Mouse (Mus musculus) liver, adult (tissue): Measurements from ENCODE around the gene Gm9918.

Experiments
- GATA4 ChIP-seq: IDR thresholded peaks from 2 replicates; pipeline ENCODE4 v1.6.1; 2014; ENCODE audit warnings: mild to moderate bottlenecking, low read length; ENCODE audit not compliant: insufficient replicate concordance

Gm9918 gene

DNA sequence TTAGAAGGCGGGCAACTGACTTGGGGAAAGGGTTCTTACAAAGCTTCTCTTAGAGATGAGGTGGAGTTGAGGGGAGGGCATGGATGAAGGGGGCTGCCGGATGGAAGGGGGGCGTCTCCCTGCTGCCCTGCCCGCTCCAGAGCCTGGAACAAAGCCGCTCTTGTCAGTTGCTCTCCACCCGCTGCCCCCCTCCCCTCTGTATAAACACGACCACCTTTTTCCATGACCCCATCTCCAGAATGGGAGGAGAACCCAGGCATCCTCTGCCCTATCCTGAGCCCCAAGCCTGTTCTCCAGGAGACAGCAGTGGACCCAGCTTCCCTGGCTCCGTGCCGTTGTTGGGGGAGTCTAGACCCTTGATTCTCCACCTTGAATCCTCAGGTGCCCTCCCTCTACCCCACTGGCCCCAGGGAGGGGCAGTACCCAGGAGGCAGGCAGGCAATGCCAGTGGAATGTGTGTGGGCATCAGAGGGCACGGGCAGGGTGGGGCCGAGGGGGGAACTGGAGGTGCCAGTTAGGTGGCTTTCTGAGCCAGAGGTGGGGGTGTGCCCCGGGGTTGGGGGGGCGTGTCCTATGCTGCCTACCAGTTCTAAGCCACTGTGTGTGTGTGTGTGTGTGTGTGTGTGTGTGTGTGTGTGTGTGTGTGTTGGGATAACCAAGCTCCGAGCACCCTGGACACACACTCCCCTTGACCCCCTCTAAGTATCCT lies 14.7 kb upstream of the Gm9918 start:
- no peak for TF ChIP-seq GATA4

DNA sequence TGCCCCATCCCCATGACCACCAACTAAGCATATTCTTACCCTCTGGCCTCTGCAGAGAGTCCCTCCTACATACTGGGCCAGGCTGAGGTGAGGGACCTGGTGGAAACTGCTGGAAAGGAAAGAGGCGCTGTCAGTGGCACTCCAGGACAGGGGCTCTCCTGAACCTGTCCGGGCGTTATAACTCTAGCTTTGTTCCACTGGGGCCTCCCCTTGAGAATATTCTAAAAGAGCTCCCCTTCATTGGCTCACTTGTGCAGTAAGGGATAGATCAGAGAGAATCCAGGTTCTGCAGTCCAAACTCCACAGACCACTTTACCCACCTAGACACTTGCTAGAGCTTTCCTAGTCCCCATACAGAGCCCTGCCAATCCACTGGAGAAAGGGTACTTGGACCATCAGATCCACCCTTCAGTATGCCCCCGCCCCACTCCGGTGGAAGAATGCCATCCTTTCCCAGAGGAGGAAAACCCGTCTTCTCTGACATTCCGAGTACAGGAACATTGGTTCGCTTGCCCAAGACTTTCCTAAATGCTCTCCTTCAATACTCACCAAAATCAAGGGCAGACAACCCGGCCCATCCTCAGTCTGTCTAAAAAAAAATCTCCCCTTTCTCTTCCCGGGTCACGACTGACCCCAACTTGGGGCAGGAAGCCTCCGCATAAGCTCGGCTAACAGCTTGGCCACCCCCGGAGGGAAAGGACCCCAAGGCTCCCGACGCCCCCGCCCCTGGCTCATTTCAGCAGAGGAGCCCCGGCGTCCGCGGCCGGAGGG lies 13.7 kb upstream of the Gm9918 start:
- no peak for TF ChIP-seq GATA4

DNA sequence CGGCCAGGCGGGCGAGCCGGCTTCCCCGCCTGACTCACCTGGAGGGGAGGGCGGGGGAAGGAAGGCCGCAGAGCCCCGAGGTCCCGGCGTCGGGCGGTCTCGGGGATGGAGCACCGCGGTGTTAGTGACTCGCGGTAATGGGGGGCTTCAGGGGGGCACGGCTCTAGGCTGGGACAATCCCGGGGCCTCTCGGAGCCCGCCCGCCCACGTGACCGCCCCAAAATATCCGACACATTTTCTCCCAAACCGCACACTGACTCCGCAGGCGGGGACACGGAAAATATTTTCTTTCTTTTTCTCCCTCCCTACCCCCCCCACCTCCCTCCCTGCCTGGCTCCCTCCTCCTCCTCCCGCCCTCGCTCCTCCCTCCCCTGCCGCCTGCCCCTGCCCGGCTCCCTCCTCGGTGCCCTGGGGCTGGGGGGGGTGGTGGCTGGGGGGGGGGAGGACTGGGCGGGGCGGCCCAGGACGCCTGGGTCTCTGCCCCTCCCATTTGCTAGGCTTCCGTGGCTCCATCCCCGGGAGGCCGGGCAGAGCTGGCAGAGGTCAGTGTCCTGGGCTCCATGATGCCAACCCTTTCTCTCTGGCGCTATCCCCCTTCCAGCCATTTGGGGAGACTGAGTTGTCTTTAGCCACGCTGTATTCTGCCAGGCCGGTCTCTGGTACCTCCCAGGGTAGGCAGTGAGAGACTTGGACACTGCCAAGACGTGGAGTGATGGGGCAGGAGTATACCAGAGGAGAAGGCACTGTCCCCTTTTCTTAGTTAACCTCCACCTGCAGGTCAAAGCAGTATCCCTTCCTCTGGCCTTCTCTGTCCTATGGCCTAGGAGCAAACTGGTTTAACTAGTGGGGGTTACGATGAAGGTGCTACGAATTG lies 12.9 kb upstream of the Gm9918 start, which contains the start of gene Rarg:
TSS of gene Rarg (minus strand) at position 316 of the 874 bp plus-strand sequence.
- TF ChIP-seq GATA4: no peak

DNA sequence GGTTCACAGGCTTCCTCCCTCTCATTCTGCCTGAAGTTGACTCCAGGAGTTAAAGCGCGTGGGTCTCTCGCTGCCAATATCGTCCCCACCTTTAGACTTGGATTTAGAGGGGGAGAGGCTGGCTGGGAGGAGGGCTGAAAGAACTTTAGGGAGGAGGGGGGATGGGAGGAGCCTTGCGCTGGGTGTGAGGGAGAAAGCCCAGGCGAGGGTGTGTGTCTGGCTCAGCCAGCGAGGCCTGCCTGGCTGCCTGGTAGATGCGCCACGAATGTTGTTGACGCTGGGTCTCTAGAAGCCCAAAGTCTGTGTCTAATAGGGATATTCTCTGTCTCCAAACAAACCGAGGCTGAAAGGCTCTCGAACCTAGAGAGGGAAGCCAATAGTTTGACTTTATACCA lies 12.3 kb upstream of the Gm9918 start:
- no peak for TF ChIP-seq GATA4

DNA sequence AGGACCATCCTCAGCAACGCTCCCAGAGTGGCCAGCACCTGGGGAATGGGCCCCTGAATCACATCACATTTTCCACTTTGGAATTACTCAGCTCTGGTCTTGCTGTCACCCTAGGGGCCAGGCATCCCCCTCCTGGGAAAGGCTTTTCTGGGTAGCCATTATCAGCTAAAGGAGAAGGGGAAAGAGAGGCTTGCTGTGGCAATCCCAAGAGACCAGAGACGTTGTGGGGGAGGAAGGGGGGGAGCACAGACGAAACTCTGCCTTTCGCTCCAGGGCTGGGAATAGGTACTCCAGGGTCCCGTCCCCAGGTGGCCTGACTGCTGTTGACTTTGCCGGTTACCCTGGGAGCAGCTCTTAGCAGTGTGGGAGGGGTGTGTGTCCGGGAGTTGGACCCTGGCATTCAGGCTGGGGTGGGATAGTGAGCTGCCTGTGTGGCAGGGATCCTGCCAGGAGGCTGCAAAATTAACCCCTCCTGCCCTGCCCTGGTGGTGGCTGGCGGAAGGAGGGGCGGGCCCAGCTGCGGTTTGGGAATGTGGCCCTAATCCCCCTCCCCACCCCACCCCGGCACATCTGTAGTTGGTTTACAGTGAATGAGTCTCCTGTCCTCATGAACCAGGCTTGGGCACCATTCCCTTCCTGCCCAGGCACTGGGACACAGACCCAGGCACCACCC lies 11.6 kb upstream of the Gm9918 start:
- TF ChIP-seq GATA4: no peak

DNA sequence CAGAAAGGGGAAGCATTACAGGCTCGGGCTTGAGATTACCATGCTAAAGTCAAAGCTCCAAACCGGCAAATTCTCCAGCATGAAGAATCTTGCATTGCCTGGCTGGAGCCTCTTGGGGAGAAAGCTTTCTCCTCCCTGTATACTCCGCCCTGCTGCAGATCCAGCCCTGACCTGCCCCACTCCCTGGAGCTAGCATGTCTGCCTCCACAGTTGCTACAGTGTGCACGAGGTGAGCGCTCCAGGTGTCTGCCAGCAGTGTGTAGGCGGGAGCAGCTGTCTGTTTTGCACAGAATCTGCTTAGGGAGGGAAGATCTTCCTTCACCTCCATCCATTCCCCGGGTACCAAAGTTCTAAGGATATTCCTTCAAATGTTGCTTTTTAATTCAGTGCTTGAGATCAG lies 7.8 kb upstream of the Gm9918 start:
- no peak for TF ChIP-seq GATA4

DNA sequence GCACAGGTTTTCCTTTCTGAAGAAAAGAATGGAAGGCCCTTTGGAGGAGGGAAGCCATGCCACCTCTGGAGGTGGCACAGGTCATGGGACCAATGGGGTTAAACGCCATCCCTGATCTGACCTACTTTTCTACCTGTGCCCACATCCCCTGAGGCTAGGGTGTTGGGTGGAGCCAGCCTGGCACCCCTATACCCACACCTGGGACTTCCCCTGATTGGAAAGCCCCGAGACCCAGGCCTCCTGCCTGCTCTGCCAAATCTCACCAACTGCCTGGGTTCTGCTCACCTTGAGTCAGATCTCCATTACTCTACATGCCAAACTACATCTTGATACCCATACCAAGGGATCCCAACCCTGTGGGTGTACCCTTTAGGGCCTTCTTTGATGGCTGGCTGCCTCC lies 7.3 kb upstream of the Gm9918 start:
- TF ChIP-seq GATA4: no peak

DNA sequence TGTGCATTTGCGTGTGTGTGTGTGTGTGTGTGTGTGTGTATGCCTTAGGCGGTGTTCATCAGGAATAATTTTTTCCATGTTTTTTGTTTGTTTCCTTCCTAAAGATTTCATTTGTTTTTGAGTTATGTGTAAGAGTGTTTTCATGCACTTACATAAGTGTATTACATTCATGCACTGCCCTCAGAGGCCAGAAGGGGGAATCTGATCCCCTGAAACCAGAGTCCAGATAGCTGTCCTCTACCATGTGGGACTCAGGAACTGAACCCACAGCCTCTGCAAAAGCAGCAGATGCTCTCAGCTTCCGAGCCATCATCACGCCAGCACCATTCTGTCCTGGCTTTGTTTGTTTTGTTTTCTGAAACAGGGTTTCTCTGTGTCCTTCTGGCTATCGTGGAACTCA lies 4.8 kb upstream of the Gm9918 start:
- no peak for TF ChIP-seq GATA4

DNA sequence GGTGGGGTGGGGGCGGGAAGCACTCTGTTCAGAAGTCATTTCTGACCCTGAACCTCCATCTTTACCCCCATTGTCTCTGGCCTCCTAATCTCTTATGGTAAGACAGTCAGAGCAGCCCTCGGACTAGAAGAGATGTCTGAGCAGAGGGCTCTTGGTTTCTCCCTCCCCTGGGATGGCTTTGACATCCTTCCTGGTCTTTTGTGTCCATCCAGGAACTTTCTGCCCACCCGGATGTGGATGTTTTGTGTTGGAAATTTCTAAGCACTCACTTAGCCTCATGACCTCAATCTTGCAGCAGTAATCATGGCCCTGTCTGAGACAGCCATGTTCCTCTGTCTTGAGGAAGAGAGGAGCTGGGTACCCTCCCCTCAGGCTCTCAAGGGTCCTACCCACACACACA lies 1.1 kb downstream of the Gm9918 start:
- no peak for TF ChIP-seq GATA4

DNA sequence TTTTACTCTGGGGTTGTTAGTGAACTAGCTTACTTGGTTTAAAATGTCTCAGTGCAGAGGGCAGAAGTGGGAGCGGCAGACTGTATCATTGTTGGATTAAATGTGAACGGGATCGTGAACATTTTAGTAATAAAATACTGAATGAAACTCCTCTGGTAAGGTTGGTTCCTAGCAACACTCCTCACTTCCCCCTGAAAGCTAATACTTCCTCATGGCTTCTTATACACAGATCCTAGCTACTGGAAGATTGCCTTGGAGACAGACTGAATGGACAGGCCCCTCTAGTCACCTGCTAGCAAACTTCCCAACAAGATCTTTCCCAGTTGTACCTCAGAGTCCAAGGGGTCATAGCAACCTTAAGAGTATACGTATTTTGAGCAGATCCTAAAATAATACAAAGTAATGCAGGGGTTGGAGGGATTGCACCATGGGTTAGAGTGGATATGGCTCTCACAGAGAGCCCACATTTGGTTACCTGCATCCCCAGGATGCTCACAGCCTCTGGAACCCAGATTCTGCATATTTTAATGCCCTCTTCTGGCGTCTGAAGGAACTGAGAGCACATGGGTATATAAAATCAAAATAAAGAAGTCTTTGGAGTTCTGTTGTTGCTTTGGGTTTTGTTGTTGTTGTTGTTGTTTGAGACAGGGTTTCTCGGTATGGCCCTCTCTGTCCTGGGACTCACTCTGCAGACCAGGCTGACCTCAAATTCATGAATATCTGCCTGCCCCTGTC lies 3.8 kb downstream of the Gm9918 start:
- no peak for TF ChIP-seq GATA4

DNA sequence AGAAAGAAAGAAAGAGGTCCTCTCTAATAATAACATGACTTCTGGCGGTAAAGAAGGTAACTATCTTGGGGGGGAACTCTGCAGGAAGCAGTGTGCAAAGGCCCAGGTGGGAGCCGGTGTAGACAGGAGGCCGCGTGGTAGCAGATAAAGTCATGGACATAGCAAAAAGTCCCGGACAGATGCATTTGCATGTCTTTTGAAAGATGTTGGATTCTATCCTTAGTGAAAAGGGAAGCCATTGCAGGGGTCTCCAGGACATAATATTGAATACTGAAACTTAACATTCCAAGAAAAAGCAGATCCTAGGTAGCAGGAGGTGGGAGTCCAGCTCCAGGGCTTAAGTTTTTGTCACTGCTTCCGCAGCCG lies 8.3 kb downstream of the Gm9918 start:
- TF ChIP-seq GATA4: no peak

DNA sequence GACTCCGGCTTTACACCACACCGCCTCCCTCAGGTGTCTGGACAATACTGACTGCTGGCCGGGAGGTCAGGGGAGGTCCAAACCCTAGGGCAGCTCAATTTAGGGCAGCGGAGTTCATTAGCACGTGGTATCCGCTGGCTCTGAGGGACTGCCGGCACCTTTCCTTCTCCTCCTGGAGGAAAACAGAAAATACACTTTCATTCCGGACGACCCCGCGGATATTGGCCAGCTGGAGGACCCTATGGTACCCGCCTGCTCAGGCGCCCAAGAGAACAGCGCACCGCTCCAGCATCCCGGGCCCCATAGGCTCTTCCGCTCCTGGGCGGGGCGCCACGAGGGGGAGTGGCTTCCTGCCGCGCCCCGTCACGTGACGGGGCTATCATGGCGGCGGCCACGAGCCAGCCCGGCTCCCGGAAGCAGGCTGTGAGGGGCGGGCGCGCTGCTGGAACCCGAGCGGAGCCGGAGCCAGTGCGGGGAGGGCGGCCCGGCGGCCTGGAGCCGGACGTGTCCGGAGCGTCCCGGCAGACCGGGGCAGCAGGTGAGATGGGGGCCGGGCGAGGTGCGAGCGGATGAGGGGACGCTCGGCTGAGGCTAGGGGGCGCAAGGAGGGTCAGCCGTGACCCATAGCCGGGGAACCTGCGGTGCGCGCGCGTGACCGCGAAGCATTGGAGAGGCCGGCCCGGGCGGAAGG lies 8.9 kb downstream of the Gm9918 start, which contains the start of gene Mfsd5:
TSS of gene Mfsd5 (plus strand) at position 363 of the 691 bp plus-strand sequence.
- peak; percentile 75; the same call in 1 of the 2 replicates for TF ChIP-seq GATA4

DNA sequence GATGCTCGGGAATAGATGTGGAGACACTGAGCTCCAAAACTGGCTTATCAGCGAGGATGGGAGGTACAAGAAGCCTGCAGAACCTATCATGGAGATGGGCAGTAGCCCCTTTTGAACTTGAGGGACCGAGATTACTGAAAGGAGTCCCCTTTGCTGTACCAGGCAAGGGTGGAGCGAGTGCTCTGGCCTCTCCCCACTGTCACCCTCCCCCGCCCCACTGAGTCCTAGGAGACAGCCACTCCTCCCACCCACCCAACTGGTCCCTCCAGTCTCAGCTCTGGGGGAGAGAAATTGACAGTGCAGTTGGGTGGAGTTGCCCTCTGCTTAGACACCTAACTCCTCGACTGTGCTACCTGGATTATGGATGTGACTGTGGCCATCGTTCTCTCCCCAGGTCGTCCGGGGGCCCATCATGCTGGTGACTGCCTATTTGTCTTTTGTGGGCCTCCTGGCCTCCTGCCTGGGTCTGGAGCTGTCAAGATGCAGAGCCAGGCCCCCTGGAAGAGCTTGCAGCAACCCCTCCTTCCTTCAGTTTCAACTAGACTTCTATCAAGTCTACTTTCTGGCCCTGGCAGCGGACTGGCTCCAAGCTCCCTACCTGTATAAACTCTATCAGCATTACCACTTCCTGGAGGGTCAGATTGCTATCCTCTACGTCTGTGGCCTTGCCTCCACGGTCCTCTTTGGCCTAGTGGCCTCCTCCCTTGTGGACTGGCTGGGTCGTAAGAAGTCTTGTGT lies 9.6 kb downstream of the Gm9918 start:
- no peak for TF ChIP-seq GATA4
